ENCODE assay signal across 9 mouse cellular contexts in genomic region chr13:49242321-49243065, GRCm38 (mm10). TPM values are rescaled to one million over a fixed set of nuclear protein-coding genes. Genes with fewer than 3 reads are reported as not detected.
A peak's percentile ranks its signal among the peaks of the same experiment; 100 is the strongest.
DNase-seq lines count a peak whose midpoint lies in the region; ATAC-seq and TF ChIP-seq lines count a peak whose summit lies in the region.
"Had no signal": no experiment of that assay in that cellular context is flagged by ENCODE, and none has a peak within 500 bp of the region (broad histone marks: within the 10 kb centered on the region; RNA-seq: fewer than 3 reads in every experiment).

No protein-coding gene starts in this region.

- H3K4me1 ChIP-seq in heart, postnatal 0 days (ENCODE audit: control insufficient read depth, insufficient read depth): peaks cover 6% of the 10 kb centered on the region; the same call in 1 of the 2 replicates
- H3K4me1 ChIP-seq in heart, embryonic 12.5 days (replicated peaks): peaks cover 24% of the 10 kb centered on the region
- H3K4me1 ChIP-seq in midbrain, embryonic 10.5 days: peaks cover 18% of the 10 kb centered on the region

- TF ChIP-seq CTCF in heart, postnatal 0 days (IDR thresholded peaks at IDR 0.05; ENCODE audit: low read depth): no peak

- H3K9me3 ChIP-seq in heart, postnatal 0 days (replicated peaks; ENCODE audit: control insufficient read depth, low read length): no peaks in the 10 kb centered on the region
- no peaks in the 10 kb centered on the region for H3K9me3 ChIP-seq in heart, embryonic 12.5 days (replicated peaks)
- no peaks in the 10 kb centered on the region for H3K9me3 ChIP-seq in midbrain, embryonic 10.5 days (replicated peaks)

- DNase-seq in heart, postnatal 0 days (ENCODE audit: low spot score): no peak
- peak; percentile 51 for DNase-seq in brain, adult 2 months (ENCODE audit: low read depth, low spot score)
- peak; percentile 54 for DNase-seq in lung, postnatal 10 days
- peak; percentile 94 for DNase-seq in splenic B cell, adult 2 months (ENCODE audit: low read depth, low spot score)
- DNase-seq in cerebellum, postnatal 10 days: no peak
- DNase-seq in midbrain, embryonic 10.5 days (ENCODE audit: low spot score): no peak
- DNase-seq in kidney, adult 8-10 months: no peak

- TF ChIP-seq EP300 in heart, postnatal 0 days (IDR thresholded peaks at IDR 0.05; ENCODE audit: low read depth): no peak

- no peak overlapping the region for H3K4me3 ChIP-seq in heart, postnatal 0 days (ENCODE audit: low read depth, low read length)
- no peak overlapping the region for H3K4me3 ChIP-seq in heart, embryonic 12.5 days
- no peak overlapping the region for H3K4me3 ChIP-seq in midbrain, embryonic 10.5 days

- H3K9ac ChIP-seq in heart, postnatal 0 days (replicated peaks; ENCODE audit: low read depth, low read length): no peak overlapping the region
- no peak overlapping the region for H3K9ac ChIP-seq in heart, embryonic 12.5 days

- no peak for ATAC-seq in heart, postnatal 0 days (ENCODE audit: insufficient read depth, low read depth)
- no peak for ATAC-seq in heart, embryonic 12.5 days (ENCODE audit: insufficient number of reproducible peaks, low FRiP score)
- ATAC-seq: Patski had no signal

- peak overlapping the region; percentile 14; the same call in 1 of the 2 replicates for H3K27ac ChIP-seq in heart, postnatal 0 days (ENCODE audit: low read depth)
- H3K27ac ChIP-seq in heart, embryonic 12.5 days (ENCODE audit: poor library complexity, severe bottlenecking): no peak overlapping the region
- H3K27ac ChIP-seq in midbrain, embryonic 10.5 days (replicated peaks): no peak overlapping the region

- WGBS in heart, postnatal 0 days: 58% methylated on average over 9 of the region's 9 CpGs
- 51% methylated on average over 9 of the region's 9 CpGs for WGBS in heart, embryonic 12.5 days
- WGBS in midbrain, embryonic 10.5 days: 76% methylated on average over 9 of the region's 9 CpGs

- H3K27me3 ChIP-seq in heart, postnatal 0 days (ENCODE audit: control insufficient read depth, insufficient read depth, low read length): peaks cover 12% of the 10 kb centered on the region
- peaks cover 34% of the 10 kb centered on the region for H3K27me3 ChIP-seq in heart, embryonic 12.5 days (replicated peaks)
- H3K27me3 ChIP-seq in splenic B cell, adult 2 months (ENCODE audit: control insufficient read depth, insufficient read depth, low read length, poor library complexity, severe bottlenecking): no peaks in the 10 kb centered on the region
- H3K27me3 ChIP-seq in midbrain, embryonic 10.5 days (ENCODE audit: low read depth, poor library complexity, severe bottlenecking): peaks cover 37% of the 10 kb centered on the region
- H3K27me3 ChIP-seq: Patski had no signal

- H3K4me2 ChIP-seq in heart, postnatal 0 days (ENCODE audit: low read depth, low read length): no peak overlapping the region
- no peak overlapping the region for H3K4me2 ChIP-seq in heart, embryonic 12.5 days

- H3K36me3 ChIP-seq in heart, postnatal 0 days (replicated peaks; ENCODE audit: control insufficient read depth, insufficient read depth, low read length): no peaks in the 10 kb centered on the region
- H3K36me3 ChIP-seq in heart, embryonic 12.5 days: no peaks in the 10 kb centered on the region
- H3K36me3 ChIP-seq in splenic B cell, adult 2 months (ENCODE audit: control insufficient read depth, insufficient read depth, low read length, poor library complexity, severe bottlenecking): peaks cover 3% of the 10 kb centered on the region
- H3K36me3 ChIP-seq in midbrain, embryonic 10.5 days: no peaks in the 10 kb centered on the region

RNA-seq across cellular contexts. Expression of gene Susd3, which starts 6.0 kb away (rescaled TPM):
- 0.43 and 0.46 TPM in 2 replicates for total RNA-seq in heart, postnatal 0 days (2014; rRNA removed; ENCODE audit: low replicate concordance)
- 0.75 and 0.99 TPM in 2 replicates for polyA plus RNA-seq in heart, postnatal 0 days (2015; fragmentation: Nextera tagmentation; extraction: Ambion mirVana)
- polyA plus RNA-seq in heart, embryonic 12.5 days (2016; fragmentation: Nextera tagmentation; extraction: Ambion mirVana): 0.63 and 0.80 TPM in 2 replicates
- polyA plus RNA-seq in midbrain, embryonic 10.5 days (2016; fragmentation: Nextera tagmentation; extraction: Ambion mirVana): 1.0 and 1.2 TPM in 2 replicates
- polyA plus RNA-seq: Patski had no signal

RNA-seq across cellular contexts. Expression of gene Card19, which starts 26.7 kb away (rescaled TPM):
- 114 and 136 TPM in 2 replicates for total RNA-seq in heart, postnatal 0 days (2014; rRNA removed; ENCODE audit: low replicate concordance)
- 188 TPM in 2 replicates for polyA plus RNA-seq in heart, postnatal 0 days (2015; fragmentation: Nextera tagmentation; extraction: Ambion mirVana)
- polyA plus RNA-seq in heart, embryonic 12.5 days (2016; fragmentation: Nextera tagmentation; extraction: Ambion mirVana): 76.4 and 81.2 TPM in 2 replicates
- 23.1 and 23.3 TPM in 2 replicates for polyA plus RNA-seq in midbrain, embryonic 10.5 days (2016; fragmentation: Nextera tagmentation; extraction: Ambion mirVana)

RNA-seq across cellular contexts. Expression of gene Ninj1, which starts 55.2 kb away (rescaled TPM):
- 75.3 and 102 TPM in 2 replicates for total RNA-seq in heart, postnatal 0 days (2014; rRNA removed; ENCODE audit: low replicate concordance)
- polyA plus RNA-seq in heart, postnatal 0 days (2015; fragmentation: Nextera tagmentation; extraction: Ambion mirVana): 94.6 and 97.2 TPM in 2 replicates
- polyA plus RNA-seq in heart, embryonic 12.5 days (2016; fragmentation: Nextera tagmentation; extraction: Ambion mirVana): 51.0 and 55.8 TPM in 2 replicates
- 23.1 and 24.3 TPM in 2 replicates for polyA plus RNA-seq in midbrain, embryonic 10.5 days (2016; fragmentation: Nextera tagmentation; extraction: Ambion mirVana)

Comparison
In these comparisons a context has a peak if more than half of its experiments do, and no peak if none do; other contexts are left out.
1. DNase-seq: peak in brain, adult 2 months (single experiment), lung, postnatal 10 days (single experiment) and splenic B cell, adult 2 months (single experiment); none in heart, postnatal 0 days (single experiment), cerebellum, postnatal 10 days (0 of 2), midbrain, embryonic 10.5 days (single experiment) and kidney, adult 8-10 months (0 of 2).